Mouse (Mus musculus) midbrain, embryonic 14.5 days (tissue): ENCODE data around the gene Lman2. TPM values are rescaled to one million over a fixed set of nuclear protein-coding genes. Genes with fewer than 3 reads are reported as not detected.

Experiments
- ATAC-seq: fragments of 200-750 bp; cut with Nextera tagmentation; 2 replicates; pipeline ENCODE4 v1.8.0; 2017; ENCODE audit warnings: moderate number of reproducible peaks, moderate library complexity; ENCODE audit not compliant: low FRiP score, low TSS enrichment
- DNase-seq: peaks from one replicate; pipeline ENCODE4 v3.0.0-alpha.2; 2015
- H3K27ac ChIP-seq: fragments of 300-500 bp; sonication (generic); replicated peaks from 2 replicates; pipeline ENCODE4 v1.5.1; 2014; ENCODE audit warnings: mild to moderate bottlenecking, low read depth, low read length, moderate library complexity
- H3K27me3 ChIP-seq: fragments of 300-500 bp; sonication (generic); 2 replicates; pipeline ENCODE4 v1.6.1; 2014; ENCODE audit warnings: low read length, control low read depth, mixed read lengths; ENCODE audit not compliant: control insufficient read depth, insufficient read depth
- H3K36me3 ChIP-seq: fragments of 300-500 bp; sonication (generic); 2 replicates; pipeline ENCODE4 v1.6.1; 2014; ENCODE audit warnings: low read length, control low read depth; ENCODE audit not compliant: control insufficient read depth, insufficient read depth
- H3K4me1 ChIP-seq: fragments of 300-500 bp; sonication (generic); 2 replicates; pipeline ENCODE4 v1.6.1; 2014; ENCODE audit warnings: mild to moderate bottlenecking, antibody characterized with exemption, low read length, control low read depth; ENCODE audit not compliant: control insufficient read depth, insufficient read depth
- H3K4me2 ChIP-seq: fragments of 300-500 bp; sonication (generic); 2 replicates; pipeline ENCODE4 v1.6.1; 2014; ENCODE audit warnings: mild to moderate bottlenecking, low read length, moderate library complexity
- H3K4me3 ChIP-seq: fragments of 300-500 bp; sonication (generic); replicated peaks from 2 replicates; pipeline ENCODE4 v1.5.1; 2014; ENCODE audit warnings: low read depth, low read length
- H3K9ac ChIP-seq: fragments of 300-500 bp; sonication (generic); replicated peaks from 2 replicates; pipeline ENCODE4 v1.6.1; 2014; ENCODE audit warnings: mild to moderate bottlenecking, low read length, moderate library complexity
- H3K9me3 ChIP-seq: fragments of 300-500 bp; sonication (generic); 2 replicates; pipeline ENCODE4 v1.6.1; 2016; ENCODE audit warnings: low read length, control low read depth, mixed read lengths; ENCODE audit not compliant: control insufficient read depth
- WGBS: fragments of 180-500 bp; shearing (Covaris S2); extraction: QIAGEN DNeasy Blood & Tissue Kit; methylation state at CpG from one replicate; pipeline ENCODE4 v1.1.7; 2014; 5-methylcytosine and 5-hydroxymethylcytosine counted together
- polyA plus RNA-seq: library from polyadenylated mRNA; unstranded; fragments of >200 nt; fragmentation: Nextera tagmentation; extraction: Ambion mirVana; gene quantifications from 2 replicates; pipeline ENCODE4 v1.2.1, GENCODE M21; 2014

Gene Lman2
- polyA plus RNA-seq, 1 experiment from 2014 or later: 51.8 TPM

GRCm38 (mm10) chr13:55403266-55403665, 40.7 kb upstream of the Lman2 start:
- Histone ChIP-seq H3K9ac (no peak overlapping the region), H3K4me2 (no peak overlapping the region), H3K4me1 (peaks cover 8% of the 10 kb centered on the region), H3K36me3 (no peaks in the 10 kb centered on the region), H3K27ac (peak overlapping the region; percentile 32; the same call in 1 of the 2 replicates), H3K9me3 (no peaks in the 10 kb centered on the region), H3K4me3 (no peak overlapping the region), H3K27me3 (no peaks in the 10 kb centered on the region)
- ATAC-seq (no peak), DNase-seq (peak; percentile 20)
- WGBS: 56% methylated on average over 7 of the region's 7 CpGs

GRCm38 (mm10) chr13:55400039-55400346, 37.4 kb upstream of the Lman2 start:
- Histone ChIP-seq H3K4me3 (no peak overlapping the region), H3K9ac (no peak overlapping the region), H3K36me3 (no peaks in the 10 kb centered on the region), H3K9me3 (no peaks in the 10 kb centered on the region), H3K27ac (no peak overlapping the region), H3K4me1 (peaks cover 3% of the 10 kb centered on the region; the same call in 1 of the 2 replicates), H3K27me3 (no peaks in the 10 kb centered on the region), H3K4me2 (no peak overlapping the region)
- DNase-seq (no peak), ATAC-seq (no peak)
- 91% methylated on average over 1 of the region's 1 CpGs for WGBS

GRCm38 (mm10) chr13:55399300-55400038, 36.9 kb upstream of the Lman2 start:
- Histone ChIP-seq H3K4me3 (no peak overlapping the region), H3K4me2 (no peak overlapping the region), H3K27me3 (no peaks in the 10 kb centered on the region), H3K9ac (no peak overlapping the region), H3K36me3 (no peaks in the 10 kb centered on the region), H3K27ac (no peak overlapping the region), H3K9me3 (no peaks in the 10 kb centered on the region), H3K4me1 (peaks cover 3% of the 10 kb centered on the region; the same call in 1 of the 2 replicates)
- DNase-seq: no peak
- no peak for ATAC-seq
- WGBS: 61% methylated on average over 5 of the region's 5 CpGs

GRCm38 (mm10) chr13:55398088-55398487, 35.5 kb upstream of the Lman2 start, which contains the start of gene Slc34a1:
Gene Slc34a1, plus strand, starts transcription at chr13:55398187.
- ATAC-seq (no peak), DNase-seq (no peak)
- no peak within 1 kb of the TSS for H3K4me2 ChIP-seq
- H3K27ac ChIP-seq: no peak within 1 kb of the TSS
- no peaks in the 10 kb centered on the region for H3K36me3 ChIP-seq
- no peaks in the 10 kb centered on the region for H3K4me1 ChIP-seq
- H3K9ac ChIP-seq: no peak within 1 kb of the TSS
- H3K4me3 ChIP-seq: no peak within 1 kb of the TSS
- no peaks in the 10 kb centered on the region for H3K9me3 ChIP-seq
- no peaks in the 10 kb centered on the region for H3K27me3 ChIP-seq
- 97% methylated on average over 1 of the region's 1 CpGs for WGBS

GRCm38 (mm10) chr13:55392933-55393332, 30.4 kb upstream of the Lman2 start:
- H3K4me2 ChIP-seq: no peak overlapping the region
- H3K27me3 ChIP-seq: no peaks in the 10 kb centered on the region
- H3K4me3 ChIP-seq: no peak overlapping the region
- 64% methylated on average over 4 of the region's 4 CpGs for whole genome bisulfite sequencing
- no peaks in the 10 kb centered on the region for H3K36me3 ChIP-seq
- no peak for ATAC-seq
- DNase-seq: no peak
- H3K27ac ChIP-seq: no peak overlapping the region
- H3K9me3 ChIP-seq: no peaks in the 10 kb centered on the region
- no peak overlapping the region for H3K9ac ChIP-seq
- H3K4me1 ChIP-seq: no peaks in the 10 kb centered on the region

GRCm38 (mm10) chr13:55391626-55392029, 29.0 kb upstream of the Lman2 start:
- H3K27ac ChIP-seq: no peak overlapping the region
- H3K4me3 ChIP-seq: no peak overlapping the region
- H3K9ac ChIP-seq: no peak overlapping the region
- H3K27me3 ChIP-seq: no peaks in the 10 kb centered on the region
- H3K4me2 ChIP-seq: no peak overlapping the region
- no peak for ATAC-seq
- no peak for DNase-seq
- no peaks in the 10 kb centered on the region for H3K4me1 ChIP-seq
- no peaks in the 10 kb centered on the region for H3K36me3 ChIP-seq
- no peaks in the 10 kb centered on the region for H3K9me3 ChIP-seq
- WGBS: 95% methylated on average over 1 of the region's 1 CpGs

GRCm38 (mm10) chr13:55390644-55391043, 28.1 kb upstream of the Lman2 start:
- Histone ChIP-seq H3K27ac (no peak overlapping the region), H3K9me3 (no peaks in the 10 kb centered on the region), H3K27me3 (no peaks in the 10 kb centered on the region), H3K4me1 (no peaks in the 10 kb centered on the region), H3K4me2 (no peak overlapping the region), H3K36me3 (no peaks in the 10 kb centered on the region), H3K9ac (no peak overlapping the region), H3K4me3 (no peak overlapping the region)
- WGBS: 79% methylated on average over 3 of the region's 3 CpGs
- DNase-seq (no peak), ATAC-seq (no peak)

GRCm38 (mm10) chr13:55381790-55382189, 19.2 kb upstream of the Lman2 start:
- no peaks in the 10 kb centered on the region for H3K36me3 ChIP-seq
- 87% methylated on average over 4 of the region's 4 CpGs for WGBS

GRCm38 (mm10) chr13:55378907-55379580, 16.5 kb upstream of the Lman2 start:
- Histone ChIP-seq H3K4me2 (no peak overlapping the region), H3K27ac (no peak overlapping the region), H3K4me1 (no peaks in the 10 kb centered on the region), H3K9ac (no peak overlapping the region), H3K36me3 (no peaks in the 10 kb centered on the region), H3K9me3 (no peaks in the 10 kb centered on the region), H3K4me3 (no peak overlapping the region), H3K27me3 (peaks cover 27% of the 10 kb centered on the region)
- DNase-seq: no peak
- WGBS: 6% methylated on average over 32 of the region's 32 CpGs
- no peak for ATAC-seq

More at GRCm38 (mm10) chr13:55381790-55382189, 19.2 kb upstream of the Lman2 start:
- DNase-seq (no peak), ATAC-seq (no peak)
- no peak overlapping the region for H3K27ac ChIP-seq
- H3K4me3 ChIP-seq: no peak overlapping the region
- H3K4me2 ChIP-seq: no peak overlapping the region
- H3K9ac ChIP-seq: no peak overlapping the region
- H3K9me3 ChIP-seq: no peaks in the 10 kb centered on the region
- peaks cover 27% of the 10 kb centered on the region for H3K27me3 ChIP-seq
- no peaks in the 10 kb centered on the region for H3K4me1 ChIP-seq
